Mouse (Mus musculus) midbrain, embryonic 10.5 days (tissue): ENCODE data around the gene Npas1. TPM values are rescaled to one million over a fixed set of nuclear protein-coding genes. Genes with fewer than 3 reads are reported as not detected.

Experiments
- DNase-seq: peaks from one replicate; pipeline ENCODE4 v3.0.0-alpha.2; 2017; ENCODE audit warnings: low spot score
- H3K27ac ChIP-seq: fragments of 300-500 bp; sonication (generic); replicated peaks from 2 replicates; pipeline ENCODE4 v1.5.1; 2016; ENCODE audit warnings: mild to moderate bottlenecking
- H3K27me3 ChIP-seq: fragments of 300-500 bp; sonication (generic); 2 replicates; pipeline ENCODE4 v1.6.1; 2016; ENCODE audit warnings: low read depth, mild to moderate bottlenecking; ENCODE audit not compliant: poor library complexity, severe bottlenecking
- H3K36me3 ChIP-seq: fragments of 300-500 bp; sonication (generic); 2 replicates; pipeline ENCODE4 v1.6.1; 2016; ENCODE audit warnings: mild to moderate bottlenecking, moderate library complexity
- H3K4me1 ChIP-seq: fragments of 300-500 bp; sonication (generic); 2 replicates; pipeline ENCODE4 v1.6.1; 2016
- H3K4me3 ChIP-seq: fragments of 300-500 bp; sonication (generic); 2 replicates; pipeline ENCODE4 v1.5.1; 2016; ENCODE audit warnings: mild to moderate bottlenecking, moderate library complexity
- H3K9me3 ChIP-seq: fragments of 300-500 bp; sonication (generic); replicated peaks from 2 replicates; pipeline ENCODE4 v1.6.1; 2016; ENCODE audit warnings: mild to moderate bottlenecking
- WGBS: fragments of 180-500 bp; shearing (Covaris S2); methylation state at CpG from one replicate; pipeline ENCODE4 v1.1.7; 2016; 5-methylcytosine and 5-hydroxymethylcytosine counted together
- polyA plus RNA-seq: library from polyadenylated mRNA; unstranded; fragments of >200 nt; fragmentation: Nextera tagmentation; extraction: Ambion mirVana; gene quantifications from 2 replicates; pipeline ENCODE4 v1.2.1, GENCODE M21; 2016

Npas1 gene
- polyA plus RNA-seq, 1 experiment from 2014 or later, result 0.74 TPM

DNA sequence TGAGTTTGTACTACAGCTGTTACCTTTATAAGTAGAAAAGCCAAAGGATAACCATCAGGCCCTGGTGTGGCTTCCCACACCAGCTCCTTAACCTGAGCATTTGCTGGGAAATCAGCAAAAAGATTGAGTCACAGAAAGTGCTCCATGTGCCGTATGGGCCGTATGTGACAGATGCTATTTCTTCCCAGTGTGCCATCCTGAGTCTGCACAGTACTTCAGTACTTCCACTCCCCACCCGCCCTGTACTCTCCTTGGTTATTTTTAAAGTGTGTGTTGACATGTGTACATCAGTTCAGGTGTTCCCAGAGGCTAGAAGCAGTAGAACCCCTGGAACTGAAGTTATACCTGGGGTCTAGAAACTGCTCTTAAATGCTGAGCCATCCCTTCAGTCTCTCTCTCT, 70.5 kb downstream of the Npas1 start:
- Histone ChIP-seq H3K4me3 (no peak overlapping the region), H3K36me3 (peaks cover 68% of the 10 kb centered on the region), H3K27me3 (no peaks in the 10 kb centered on the region), H3K27ac (no peak overlapping the region), H3K9me3 (no peaks in the 10 kb centered on the region), H3K4me1 (peaks cover 49% of the 10 kb centered on the region)
- WGBS, result 94% methylated on average over 3 of the region's 3 CpGs
- no peak for DNase-seq

Other genes with a start within 250 kb of the Npas1 start
- gene C5ar2, start 233.6 kb downstream of the Npas1 start, polyA plus RNA-seq, result 0.04 and 0.10 TPM in 2 replicates
- gene C5ar1, start 218.2 kb downstream of the Npas1 start, polyA plus RNA-seq, result 0.86 and 1.4 TPM in 2 replicates
- gene Inafm1, start 204.1 kb downstream of the Npas1 start, polyA plus RNA-seq, result 6.3 and 10.0 TPM in 2 replicates
- gene Ccdc9, start 190.9 kb downstream of the Npas1 start, polyA plus RNA-seq, result 24.6 and 34.1 TPM in 2 replicates
- 14.4 and 17.1 TPM in 2 replicates for gene Bbc3, start 169.3 kb downstream of the Npas1 start, polyA plus RNA-seq
- gene Sae1, start 89.9 kb downstream of the Npas1 start, polyA plus RNA-seq, result 447 and 477 TPM in 2 replicates
- 16.9 and 17.6 TPM in 2 replicates for gene Zc3h4, start 76.8 kb downstream of the Npas1 start, polyA plus RNA-seq
- gene Tmem160, start 24.9 kb downstream of the Npas1 start, polyA plus RNA-seq, result 54.5 and 64.7 TPM in 2 replicates
- gene Arhgap35, start 137.3 kb upstream of the Npas1 start, polyA plus RNA-seq, result 25.4 and 31.0 TPM in 2 replicates
- gene Ceacam15, start 198.0 kb upstream of the Npas1 start, polyA plus RNA-seq, result 0.10 TPM in 1 of 2 replicates, not detected in the other
- not detected in 2 replicates for gene Ceacam9, start 244.2 kb upstream of the Npas1 start, polyA plus RNA-seq